Mouse (Mus musculus): ENCODE results near the gene Kdm5b. TPM values are rescaled to one million over a fixed set of nuclear protein-coding genes. Genes with fewer than 3 reads are reported as not detected.

Kdm5b gene
- polyA plus RNA-seq, 1 experiment: 5.2 TPM

Other genes with a start within 250 kb of the Kdm5b start
- 7.2 and 7.7 TPM in 2 replicates for gene Ppfia4, start 227.2 kb upstream of the Kdm5b start, polyA plus RNA-seq (2012; rRNA removed)
- gene Tmem183a, start 198.2 kb upstream of the Kdm5b start, polyA plus RNA-seq (2012; rRNA removed): 162 and 202 TPM in 2 replicates
- gene 4933406M09Rik, start 174.2 kb upstream of the Kdm5b start, polyA plus RNA-seq (2012; rRNA removed): not detected in 2 replicates
- 28.7 and 37.4 TPM in 2 replicates for gene Cyb5r1, start 154.6 kb upstream of the Kdm5b start, polyA plus RNA-seq (2012; rRNA removed)
- 91.1 and 107 TPM in 2 replicates for gene Adipor1, start 144.8 kb upstream of the Kdm5b start, polyA plus RNA-seq (2012; rRNA removed)
- 4.5 and 5.1 TPM in 2 replicates for gene Klhl12, start 104.6 kb upstream of the Kdm5b start, polyA plus RNA-seq (2012; rRNA removed)
- 13.3 and 16.4 TPM in 2 replicates for gene Rabif, start 65.5 kb upstream of the Kdm5b start, polyA plus RNA-seq (2012; rRNA removed)
- gene Mgat4e, start 10.5 kb upstream of the Kdm5b start, polyA plus RNA-seq (2012; rRNA removed): not detected in 2 replicates
- gene Syt2, start 86.5 kb downstream of the Kdm5b start, polyA plus RNA-seq (2012; rRNA removed): 0.71 and 1.1 TPM in 2 replicates